Mouse (Mus musculus): ENCODE data around the gene Clpsl2. TPM values are rescaled to one million over a fixed set of nuclear protein-coding genes. Genes with fewer than 3 reads are reported as not detected.

Clpsl2 gene
- polyA plus RNA-seq (2017; shearing (Covaris generic)) = not detected

GRCm38 (mm10) chr17:28549111-28549510 lies at the start of gene Clpsl2:
Gene Clpsl2, plus strand, starts transcription at chr17:28549411.

GRCm38 (mm10) chr17:28517441-28517955 lies 31.7 kb upstream of the Clpsl2 start, which contains the start of gene Fkbp5:
Gene Fkbp5, minus strand, starts transcription at chr17:28517527.

GRCm38 (mm10) chr17:28530506-28530905 lies 18.7 kb upstream of the Clpsl2 start, which contains the start of gene Armc12:
Gene Armc12, plus strand, starts transcription at chr17:28530806.

GRCm38 (mm10) chr17:28560598-28560997 lies 11.4 kb downstream of the Clpsl2 start, which contains the start of gene Clps:
Gene Clps, minus strand, starts transcription at chr17:28560766.

GRCm38 (mm10) chr17:28575244-28576125 lies 26.3 kb downstream of the Clpsl2 start, which contains the start of gene Lhfpl5:
Gene Lhfpl5, plus strand, starts transcription at chr17:28575641.

Other genes with a start within 250 kb of the Clpsl2 start
- gene Fance, start 235.9 kb upstream of the Clpsl2 start, polyA plus RNA-seq (2017; shearing (Covaris generic)) = 10 to 100 TPM; 31.6 to 35.6 TPM
- 100 to 1,000 TPM; 290 to 502 TPM for gene Rpl10a, start 220.9 kb upstream of the Clpsl2 start, polyA plus RNA-seq (2017; shearing (Covaris generic))
- gene Tead3, start 198.6 kb upstream of the Clpsl2 start, polyA plus RNA-seq (2017; shearing (Covaris generic)) = under 1 TPM; 0.06 to 0.27 TPM
- gene Tulp1, start 184.2 kb upstream of the Clpsl2 start, polyA plus RNA-seq (2017; shearing (Covaris generic)) = under 1 TPM in 1 of 2 experiments, not detected in 1; 0.39 TPM
- 100 to 1,000 TPM in 1 of 2 experiments, 10 to 100 TPM in 1; 79.6 to 102 TPM for gene Fkbp5, start 31.9 kb upstream of the Clpsl2 start, polyA plus RNA-seq (2017; shearing (Covaris generic))
- gene Armc12, start 18.6 kb upstream of the Clpsl2 start, polyA plus RNA-seq (2017; shearing (Covaris generic)) = under 1 TPM in 1 of 2 experiments, not detected in 1; 0.66 TPM
- under 1 TPM in 1 of 2 experiments, not detected in 1; 0.52 TPM for gene Clps, start 11.4 kb downstream of the Clpsl2 start, polyA plus RNA-seq (2017; shearing (Covaris generic))
- 1 to 10 TPM in 1 of 2 experiments, under 1 TPM in 1; 0.33 to 1.6 TPM for gene Lhfpl5, start 26.2 kb downstream of the Clpsl2 start, polyA plus RNA-seq (2017; shearing (Covaris generic))
- 100 to 1,000 TPM; 192 to 194 TPM for gene Srpk1, start 73.3 kb downstream of the Clpsl2 start, polyA plus RNA-seq (2017; shearing (Covaris generic))
- under 1 TPM; 0.42 to 0.95 TPM for gene Slc26a8, start 140.8 kb downstream of the Clpsl2 start, polyA plus RNA-seq (2017; shearing (Covaris generic))
- 10 to 100 TPM; 77.2 to 83.0 TPM for gene Mapk14, start 141.9 kb downstream of the Clpsl2 start, polyA plus RNA-seq (2017; shearing (Covaris generic))
- gene AC170998.1, start 176.7 kb downstream of the Clpsl2 start, polyA plus RNA-seq (2017; shearing (Covaris generic)) = 1 to 10 TPM; 4.8 to 8.9 TPM
- 1 to 10 TPM in 1 of 2 experiments, not detected in 1; 1.7 TPM for gene Mapk13, start 219.9 kb downstream of the Clpsl2 start, polyA plus RNA-seq (2017; shearing (Covaris generic))

Measured in activated CD4-positive, CD25-positive, alpha-beta regulatory T cell (primary cell).